Mouse (Mus musculus) telencephalon, adult 2 months (tissue): ENCODE data around the gene Dhcr24.

Source experiments
- DNase-seq: peaks from one replicate; pipeline ENCODE4 v3.0.0-alpha.2; 2011; ENCODE audit warnings: low read depth, low spot score

The Dhcr24 gene

GRCm38 (mm10) chr4:106560846-106561781 is at the start of gene Dhcr24:
Gene Dhcr24 (plus strand): TSS chr4:106561038.
- peak; percentile 87 for DNase-seq

GRCm38 (mm10) chr4:106514606-106515005 is 46.2 kb upstream of the Dhcr24 start:
- peak; percentile 16 for DNase-seq

GRCm38 (mm10) chr4:106522547-106522946 is 38.3 kb upstream of the Dhcr24 start:
- DNase-seq, result no peak

- no peak for DNase-seq
These were observed 36.7 kb upstream of the Dhcr24 start for GRCm38 (mm10) chr4:106524131-106524530.

- no peak for DNase-seq
These were observed 35.8 kb upstream of the Dhcr24 start for GRCm38 (mm10) chr4:106525001-106525400.

- DNase-seq, result peak; percentile 15
These were observed 32.8 kb upstream of the Dhcr24 start for GRCm38 (mm10) chr4:106527856-106528547.

- DNase-seq, result peak; percentile 84
These were observed 31.3 kb upstream of the Dhcr24 start for GRCm38 (mm10) chr4:106529375-106530112.

- no peak for DNase-seq
These were observed 30.7 kb upstream of the Dhcr24 start for GRCm38 (mm10) chr4:106530113-106530482.

GRCm38 (mm10) chr4:106533421-106534080 is 27.3 kb upstream of the Dhcr24 start:
- DNase-seq, result no peak

- DNase-seq, result no peak
These were observed 26.6 kb upstream of the Dhcr24 start for GRCm38 (mm10) chr4:106534256-106534655.

- DNase-seq, result no peak
These were observed 21.1 kb upstream of the Dhcr24 start for GRCm38 (mm10) chr4:106539756-106540155.

GRCm38 (mm10) chr4:106541491-106541890 is 19.3 kb upstream of the Dhcr24 start:
- no peak for DNase-seq

GRCm38 (mm10) chr4:106542211-106542610 is 18.6 kb upstream of the Dhcr24 start:
- DNase-seq, result no peak

- DNase-seq, result no peak
These were observed 14.9 kb upstream of the Dhcr24 start for GRCm38 (mm10) chr4:106545817-106546373.

- no peak for DNase-seq
These were observed 13.9 kb upstream of the Dhcr24 start for GRCm38 (mm10) chr4:106546896-106547295.

- no peak for DNase-seq
These were observed 12.7 kb upstream of the Dhcr24 start for GRCm38 (mm10) chr4:106548113-106548512.

GRCm38 (mm10) chr4:106550516-106551166 is 10.2 kb upstream of the Dhcr24 start:
- DNase-seq, result no peak

GRCm38 (mm10) chr4:106557262-106557661 is 3.6 kb upstream of the Dhcr24 start:
- DNase-seq, result no peak

- no peak for DNase-seq
These were observed 2.9 kb upstream of the Dhcr24 start for GRCm38 (mm10) chr4:106557978-106558377.

GRCm38 (mm10) chr4:106559343-106560212 is 1.3 kb upstream of the Dhcr24 start:
- DNase-seq, result no peak
